Mouse (Mus musculus) limb, embryonic 15.5 days (tissue): ENCODE data around the gene Lrriq4. TPM values are rescaled to one million over a fixed set of nuclear protein-coding genes. Genes with fewer than 3 reads are reported as not detected.

Source experiments
- polyA plus RNA-seq: library from polyadenylated mRNA; unstranded; fragments of >200 nt; fragmentation: Nextera tagmentation; extraction: Ambion mirVana; gene quantifications from 2 replicates; pipeline ENCODE4 v1.2.1, GENCODE M21; 2015

The Lrriq4 gene
- polyA plus RNA-seq, 1 experiment from 2014 or later = not detected

Other genes starting within 250 kb of the Lrriq4 start
- gene Mecom, start 96.5 kb upstream of the Lrriq4 start, polyA plus RNA-seq = 37.7 and 38.4 TPM in 2 replicates
- not detected in 2 replicates for gene Actrt3, start 44.6 kb upstream of the Lrriq4 start, polyA plus RNA-seq
- gene Mynn, start 42.4 kb upstream of the Lrriq4 start, polyA plus RNA-seq = 30.4 and 31.5 TPM in 2 replicates
- 0.42 and 0.89 TPM in 2 replicates for gene Lrrc34, start 3.4 kb downstream of the Lrriq4 start, polyA plus RNA-seq
- 0.10 and 0.30 TPM in 2 replicates for gene Lrrc31, start 55.3 kb downstream of the Lrriq4 start, polyA plus RNA-seq
- gene Samd7, start 101.8 kb downstream of the Lrriq4 start, polyA plus RNA-seq = 0.05 TPM in 1 of 2 replicates, not detected in the other
- gene Sec62, start 148.4 kb downstream of the Lrriq4 start, polyA plus RNA-seq = 86.5 and 102 TPM in 2 replicates
- 16.8 and 18.6 TPM in 2 replicates for gene Gpr160, start 211.4 kb downstream of the Lrriq4 start, polyA plus RNA-seq